Mouse (Mus musculus): Measurements from ENCODE around the gene Dip2c.

DNA sequence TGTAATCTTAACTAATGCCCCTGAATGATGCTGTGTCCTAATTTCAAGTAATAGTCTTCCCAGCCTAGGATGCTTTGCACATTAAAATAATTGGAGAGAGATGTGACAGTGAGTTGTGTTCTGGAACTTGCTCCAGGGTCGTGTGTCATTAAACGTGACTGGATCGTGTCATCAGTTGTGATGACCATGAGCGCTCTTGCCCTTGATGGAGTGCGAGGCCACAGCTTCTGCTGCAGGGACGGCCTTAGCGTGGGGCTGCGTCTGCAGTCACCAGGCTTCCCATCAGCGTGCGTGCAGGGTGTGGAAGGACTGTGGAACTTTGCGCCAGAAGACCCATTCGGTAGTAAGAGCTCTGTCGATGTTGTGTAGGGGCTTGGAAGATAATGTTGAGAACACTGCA lies 372.4 kb downstream of the Dip2c start:
- TF ChIP-seq EP300 (IDR thresholded peaks at IDR 0.05; ENCODE audit: low read depth) (no peak), CTCF (IDR thresholded peaks at IDR 0.05; ENCODE audit: low read depth) (no peak)
